Mouse (Mus musculus): ENCODE measurements around the gene Rbm7. TPM values are rescaled to one million over a fixed set of nuclear protein-coding genes. Genes with fewer than 3 reads are reported as not detected.

Rbm7 gene
- polyA plus RNA-seq, 1 experiment from 2014 or later: 90.4 TPM

GRCm38 (mm10) chr9:48450066-48450465 lies 45.0 kb downstream of the Rbm7 start:
- ATAC-seq (ENCODE audit: low read depth): no peak

GRCm38 (mm10) chr9:48447783-48448209 lies 47.3 kb downstream of the Rbm7 start:
- no peak overlapping the region for H3K9ac ChIP-seq
- 41% methylated on average over 5 of the region's 5 CpGs for WGBS
- no peaks in the 10 kb centered on the region for H3K9me3 ChIP-seq
- no peaks in the 10 kb centered on the region for H3K4me1 ChIP-seq (replicated peaks)
- H3K4me2 ChIP-seq: no peak overlapping the region
- no peak for ATAC-seq (ENCODE audit: low read depth)
- H3K4me3 ChIP-seq: no peak overlapping the region
- no peak overlapping the region for H3K27ac ChIP-seq (replicated peaks)
- H3K27me3 ChIP-seq: no peaks in the 10 kb centered on the region
- no peaks in the 10 kb centered on the region for H3K36me3 ChIP-seq

More at GRCm38 (mm10) chr9:48450066-48450465, 45.0 kb downstream of the Rbm7 start:
- no peak overlapping the region for H3K27ac ChIP-seq (replicated peaks)
- H3K4me3 ChIP-seq: no peak overlapping the region
- no peaks in the 10 kb centered on the region for H3K36me3 ChIP-seq
- H3K9ac ChIP-seq: no peak overlapping the region
- WGBS: 90% methylated on average over 17 of the region's 17 CpGs
- no peak overlapping the region for H3K4me2 ChIP-seq
- no peaks in the 10 kb centered on the region for H3K9me3 ChIP-seq
- no peaks in the 10 kb centered on the region for H3K4me1 ChIP-seq (replicated peaks)
- H3K27me3 ChIP-seq: no peaks in the 10 kb centered on the region

GRCm38 (mm10) chr9:48444821-48445220 lies 50.3 kb downstream of the Rbm7 start:
- H3K36me3 ChIP-seq: no peaks in the 10 kb centered on the region
- no peak for ATAC-seq (ENCODE audit: low read depth)
- H3K27ac ChIP-seq (replicated peaks): no peak overlapping the region
- no peak overlapping the region for H3K4me3 ChIP-seq
- no peak overlapping the region for H3K4me2 ChIP-seq
- no peak overlapping the region for H3K9ac ChIP-seq
- H3K9me3 ChIP-seq: no peaks in the 10 kb centered on the region
- no peaks in the 10 kb centered on the region for H3K4me1 ChIP-seq (replicated peaks)
- WGBS: 72% methylated on average over 2 of the region's 2 CpGs
- no peaks in the 10 kb centered on the region for H3K27me3 ChIP-seq

- 97% methylated on average over 1 of the region's 1 CpGs for WGBS
These were observed 51.2 kb downstream of the Rbm7 start for GRCm38 (mm10) chr9:48443873-48444272.

More at GRCm38 (mm10) chr9:48443873-48444272, 51.2 kb downstream of the Rbm7 start:
- Histone ChIP-seq H3K4me2 (no peak overlapping the region), H3K36me3 (no peaks in the 10 kb centered on the region), H3K9me3 (no peaks in the 10 kb centered on the region), H3K4me3 (no peak overlapping the region), H3K27me3 (no peaks in the 10 kb centered on the region), H3K4me1 (replicated peaks) (no peaks in the 10 kb centered on the region), H3K27ac (replicated peaks) (no peak overlapping the region), H3K9ac (no peak overlapping the region)
- no peak for ATAC-seq (ENCODE audit: low read depth)

Small RNA genes within 50 kb of the gene (microRNA-seq; reads per million reads assigned to microRNA genes)
- gene Gm23653: not detected

Other genes starting within 250 kb of the Rbm7 start
- 0.35 and 0.58 TPM in 2 replicates for gene Nxpe2, start 141.8 kb downstream of the Rbm7 start, polyA plus RNA-seq (2015; fragmentation: Nextera tagmentation; extraction: Ambion mirVana)
- 113 and 120 TPM in 2 replicates for gene Rexo2, start 14.7 kb downstream of the Rbm7 start, polyA plus RNA-seq (2015; fragmentation: Nextera tagmentation; extraction: Ambion mirVana)
- 22.9 and 27.7 TPM in 2 replicates for gene Gm5617, start 143 bp upstream of the Rbm7 start, polyA plus RNA-seq (2015; fragmentation: Nextera tagmentation; extraction: Ambion mirVana)
- gene Nnmt, start 109.9 kb upstream of the Rbm7 start, polyA plus RNA-seq (2015; fragmentation: Nextera tagmentation; extraction: Ambion mirVana): 0.75 and 1.6 TPM in 2 replicates

Measured in neural tube, embryonic 13.5 days (tissue).